Mouse (Mus musculus): Measurements from ENCODE around the gene Trex2.

GRCm38 (mm10) chrX:73468330-73468729, 33.2 kb upstream of the Trex2 start:
- TF ChIP-seq CTCF (IDR thresholded peaks at IDR 0.05; ENCODE audit: borderline replicate concordance, insufficient read depth, low read length) (no peak), POLR2A (IDR thresholded peaks at IDR 0.05; ENCODE audit: low read depth, low read length) (no peak)

All from embryonic fibroblast, embryonic 13.5 days (primary cell).